Mouse (Mus musculus): ENCODE data around the gene Tecr. TPM values are rescaled to one million over a fixed set of nuclear protein-coding genes. Genes with fewer than 3 reads are reported as not detected.
A peak's percentile ranks its signal among the peaks of the same experiment; 100 is the strongest.

Tecr gene
- polyA plus RNA-seq, 1 experiment from 2014 or later: 468 TPM

DNA sequence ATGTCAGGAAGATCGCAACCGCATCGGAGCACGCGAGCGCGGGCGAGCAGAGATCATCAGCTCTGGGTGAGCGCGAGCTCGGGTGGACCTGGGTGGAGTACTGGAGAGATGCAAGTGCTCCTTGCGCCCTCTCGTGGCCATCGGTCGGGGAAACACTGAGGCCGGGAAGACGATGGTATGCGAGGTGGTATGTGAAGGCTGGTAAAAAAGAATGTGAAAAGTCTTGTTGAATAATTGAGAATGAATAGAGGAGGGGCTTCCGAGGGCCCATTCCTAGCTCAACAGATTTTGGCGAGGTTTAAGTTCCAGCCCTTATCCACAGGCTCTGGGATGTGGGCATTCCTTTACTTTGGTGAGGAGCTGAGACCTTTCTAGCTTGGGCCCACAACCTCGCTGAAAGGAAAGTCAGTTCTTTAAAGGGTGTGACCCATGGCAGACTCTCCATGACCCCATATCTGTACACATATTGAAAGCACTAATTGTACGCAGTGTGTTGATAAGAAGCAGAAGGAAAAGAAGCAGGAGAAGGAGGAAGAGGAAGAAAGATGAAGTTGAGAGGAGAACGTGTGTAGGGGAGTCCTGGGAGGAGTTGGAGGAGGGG, 14.7 kb upstream of the Tecr start:
- peak; percentile 85 for ATAC-seq (replicated peaks; ENCODE audit: low FRiP score)
- Histone ChIP-seq H3K4me3 (ENCODE audit: low read depth, low read length) (peak overlapping the region; percentile 43), H3K9me3 (ENCODE audit: control insufficient read depth, low read length) (no peaks in the 10 kb centered on the region), H3K27ac (ENCODE audit: low read depth, low read length) (0 out of 2 replicates have a peak overlapping the region, but pooled peaks have one; percentile 2), H3K4me2 (peak overlapping the region; percentile 80), H3K27me3 (replicated peaks; ENCODE audit: control insufficient read depth, insufficient read depth, low read length) (no peaks in the 10 kb centered on the region), H3K4me1 (replicated peaks; ENCODE audit: control insufficient read depth, insufficient read depth, low read length) (peaks cover 23% of the 10 kb centered on the region), H3K36me3 (ENCODE audit: control insufficient read depth, insufficient read depth, low read length) (no peaks in the 10 kb centered on the region), H3K9ac (ENCODE audit: low read depth, low read length) (peak overlapping the region; percentile 58)
- peak; percentile 77 for DNase-seq (ENCODE audit: low spot score)
- 6% methylated on average over 23 of the region's 23 CpGs for WGBS

DNA sequence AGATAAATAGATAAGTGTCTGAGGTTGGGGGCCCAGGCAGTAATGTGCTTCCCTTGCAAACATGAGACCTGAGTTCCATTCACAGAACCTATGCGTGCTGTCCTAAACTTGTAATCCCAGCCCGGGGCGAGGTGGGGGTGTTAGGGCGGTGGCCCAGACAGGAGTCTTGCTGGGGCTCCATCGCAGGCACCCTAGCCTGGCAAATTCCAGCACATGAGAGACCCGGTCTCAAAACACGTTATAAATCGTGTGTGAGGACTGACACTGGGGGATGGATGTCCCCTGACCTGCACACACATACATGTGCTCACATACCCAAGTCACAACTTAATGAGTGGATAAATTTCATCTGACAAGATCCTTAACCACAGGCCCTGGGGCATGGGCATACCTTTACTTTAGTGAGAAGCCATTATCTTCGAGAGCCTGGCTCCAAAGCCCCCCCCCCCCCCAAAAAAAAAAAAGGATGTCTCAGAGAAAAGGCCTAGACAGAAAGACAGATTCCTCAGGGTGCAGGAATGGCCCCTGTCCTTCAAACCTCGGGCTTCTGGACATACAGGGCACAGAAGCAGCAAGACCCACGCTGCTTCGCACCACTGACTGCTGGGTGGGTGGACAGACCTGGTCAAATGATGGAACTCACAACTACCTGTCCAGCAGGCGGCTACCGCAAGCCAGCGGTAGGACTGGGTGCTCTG, 14.1 kb upstream of the Tecr start:
- peak overlapping the region; percentile 43 for H3K4me3 ChIP-seq (ENCODE audit: low read depth, low read length)
- ATAC-seq (replicated peaks; ENCODE audit: low FRiP score) (peak; percentile 1; the same call in 1 of the 2 replicates), DNase-seq (ENCODE audit: low spot score) (no peak)
- H3K27me3 ChIP-seq (replicated peaks; ENCODE audit: control insufficient read depth, insufficient read depth, low read length): no peaks in the 10 kb centered on the region
- WGBS: 59% methylated on average over 15 of the region's 15 CpGs
- H3K9ac ChIP-seq (ENCODE audit: low read depth, low read length): peak overlapping the region; percentile 58
- H3K4me2 ChIP-seq: peak overlapping the region; percentile 80
- peaks cover 23% of the 10 kb centered on the region for H3K4me1 ChIP-seq (replicated peaks; ENCODE audit: control insufficient read depth, insufficient read depth, low read length)
- no peaks in the 10 kb centered on the region for H3K9me3 ChIP-seq (ENCODE audit: control insufficient read depth, low read length)
- no peak overlapping the region for H3K27ac ChIP-seq (ENCODE audit: low read depth, low read length)
- no peaks in the 10 kb centered on the region for H3K36me3 ChIP-seq (ENCODE audit: control insufficient read depth, insufficient read depth, low read length)

DNA sequence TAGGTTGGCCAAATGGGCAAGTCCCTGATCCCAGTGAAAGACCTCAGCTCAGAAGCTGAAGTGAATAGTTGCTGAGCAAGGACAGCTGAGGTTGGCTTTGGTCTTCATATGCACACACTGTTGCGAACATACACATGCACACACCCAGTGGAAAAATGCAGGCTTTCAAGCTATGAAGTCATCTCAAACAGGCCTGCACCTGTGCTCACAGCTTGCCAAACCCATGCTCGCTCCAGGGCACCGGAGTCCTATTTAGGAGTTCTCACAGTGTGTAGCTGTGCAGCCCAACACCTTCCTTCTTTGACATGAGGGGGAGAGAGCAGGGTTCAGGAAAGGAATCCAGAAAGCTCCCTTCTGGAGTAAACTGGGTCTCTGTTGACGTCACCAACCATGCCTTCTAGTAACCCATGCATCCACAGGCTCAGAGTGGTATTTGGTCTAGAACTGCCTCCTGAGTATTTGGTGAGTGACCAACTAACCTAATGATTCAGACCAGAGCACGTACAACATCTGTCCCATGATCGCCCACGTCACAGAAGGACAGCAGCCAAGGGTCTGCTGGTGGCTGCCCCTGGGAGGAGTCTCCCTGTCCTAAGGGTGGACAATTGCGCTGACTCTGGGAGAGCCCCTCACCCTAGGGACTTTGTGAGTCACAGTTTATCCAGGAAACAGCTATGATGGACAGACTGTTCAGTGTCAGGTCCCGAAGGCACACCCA, 12.0 kb upstream of the Tecr start:
- H3K4me1 ChIP-seq (replicated peaks; ENCODE audit: control insufficient read depth, insufficient read depth, low read length): peaks cover 19% of the 10 kb centered on the region
- WGBS: 86% methylated on average over 9 of the region's 9 CpGs
- H3K9me3 ChIP-seq (ENCODE audit: control insufficient read depth, low read length): no peaks in the 10 kb centered on the region
- no peak overlapping the region for H3K4me2 ChIP-seq
- ATAC-seq (replicated peaks; ENCODE audit: low FRiP score): no peak
- H3K9ac ChIP-seq (ENCODE audit: low read depth, low read length): no peak overlapping the region
- no peak overlapping the region for H3K27ac ChIP-seq (ENCODE audit: low read depth, low read length)
- no peaks in the 10 kb centered on the region for H3K27me3 ChIP-seq (replicated peaks; ENCODE audit: control insufficient read depth, insufficient read depth, low read length)
- no peak overlapping the region for H3K4me3 ChIP-seq (ENCODE audit: low read depth, low read length)
- H3K36me3 ChIP-seq (ENCODE audit: control insufficient read depth, insufficient read depth, low read length): no peaks in the 10 kb centered on the region
- no peak for DNase-seq (ENCODE audit: low spot score)

DNA sequence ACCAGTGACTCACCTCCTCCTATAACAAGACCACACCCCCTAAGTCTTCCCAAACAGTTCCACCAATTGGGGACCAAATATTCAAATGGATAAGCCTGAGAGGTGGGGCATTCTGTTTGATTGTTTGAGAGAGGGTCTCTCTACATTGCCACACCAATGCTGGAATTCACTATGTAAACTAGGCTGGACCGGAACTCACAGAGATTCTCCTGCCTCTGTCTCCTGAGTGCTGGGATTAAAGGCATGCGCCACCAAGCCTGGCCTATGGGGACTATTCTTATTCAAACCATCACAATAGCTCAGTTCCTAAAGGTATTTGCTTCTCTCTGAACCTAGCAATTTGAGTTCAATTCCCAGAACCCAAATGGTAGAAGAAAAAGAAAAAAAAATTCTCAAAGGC, 10.8 kb upstream of the Tecr start:
- no peak overlapping the region for H3K9ac ChIP-seq (ENCODE audit: low read depth, low read length)
- peaks cover 13% of the 10 kb centered on the region for H3K4me1 ChIP-seq (replicated peaks; ENCODE audit: control insufficient read depth, insufficient read depth, low read length)
- no peak for ATAC-seq (replicated peaks; ENCODE audit: low FRiP score)
- H3K27me3 ChIP-seq (replicated peaks; ENCODE audit: control insufficient read depth, insufficient read depth, low read length): no peaks in the 10 kb centered on the region
- WGBS: 98% methylated on average over 2 of the region's 2 CpGs
- DNase-seq (ENCODE audit: low spot score): no peak
- no peak overlapping the region for H3K27ac ChIP-seq (ENCODE audit: low read depth, low read length)
- H3K4me2 ChIP-seq: no peak overlapping the region
- H3K9me3 ChIP-seq (ENCODE audit: control insufficient read depth, low read length): no peaks in the 10 kb centered on the region
- no peak overlapping the region for H3K4me3 ChIP-seq (ENCODE audit: low read depth, low read length)
- peaks cover 4% of the 10 kb centered on the region; the same call in 1 of the 2 replicates for H3K36me3 ChIP-seq (ENCODE audit: control insufficient read depth, insufficient read depth, low read length)

DNA sequence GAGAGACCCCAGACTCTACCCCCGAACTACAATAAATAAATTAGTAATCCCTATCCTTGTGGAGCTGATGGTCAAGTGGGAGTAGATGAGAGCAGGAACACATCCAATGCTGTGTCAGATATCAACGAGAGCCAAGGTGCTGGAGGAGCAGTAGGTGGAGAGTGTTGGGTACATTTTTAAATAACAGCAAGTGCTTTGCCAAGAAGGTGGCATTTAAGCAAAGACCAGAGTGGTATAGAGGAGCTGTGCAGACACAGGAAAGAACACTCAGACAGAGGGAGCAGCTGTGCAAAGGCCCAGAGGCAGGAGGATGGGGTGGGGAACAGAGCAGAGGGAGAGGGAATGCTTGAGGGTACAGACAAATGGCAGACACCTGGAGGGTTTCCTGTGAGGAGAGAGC, 9.3 kb upstream of the Tecr start:
- Histone ChIP-seq H3K4me3 (ENCODE audit: low read depth, low read length) (no peak overlapping the region), H3K27me3 (replicated peaks; ENCODE audit: control insufficient read depth, insufficient read depth, low read length) (no peaks in the 10 kb centered on the region), H3K9me3 (ENCODE audit: control insufficient read depth, low read length) (no peaks in the 10 kb centered on the region), H3K4me2 (no peak overlapping the region), H3K27ac (ENCODE audit: low read depth, low read length) (no peak overlapping the region), H3K4me1 (replicated peaks; ENCODE audit: control insufficient read depth, insufficient read depth, low read length) (peaks cover 5% of the 10 kb centered on the region; the same call in 1 of the 2 replicates), H3K36me3 (ENCODE audit: control insufficient read depth, insufficient read depth, low read length) (peaks cover 11% of the 10 kb centered on the region; the same call in 1 of the 2 replicates), H3K9ac (ENCODE audit: low read depth, low read length) (no peak overlapping the region)
- DNase-seq (ENCODE audit: low spot score): no peak
- ATAC-seq (replicated peaks; ENCODE audit: low FRiP score): no peak
- 79% methylated on average over 2 of the region's 2 CpGs for WGBS

DNA sequence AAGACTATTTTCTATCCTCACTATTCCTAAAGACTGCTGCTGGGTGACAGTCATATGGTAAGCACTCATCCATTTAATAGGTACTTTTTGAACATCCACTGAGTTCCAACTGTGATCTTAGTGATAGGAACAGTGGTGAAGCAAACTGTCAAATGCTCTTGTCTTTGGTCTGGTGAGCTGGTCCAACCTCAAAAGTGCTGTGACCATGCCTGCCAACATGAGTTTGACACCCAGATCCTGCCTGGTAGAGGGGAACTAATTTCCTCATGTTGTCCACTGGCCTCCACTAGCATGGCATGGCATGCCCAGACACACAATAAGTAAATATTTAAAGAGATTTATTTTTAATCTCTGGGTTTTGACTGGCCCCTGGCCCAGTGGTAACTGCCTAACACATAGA, 8.9 kb upstream of the Tecr start:
- DNase-seq (ENCODE audit: low spot score): no peak
- Histone ChIP-seq H3K9ac (ENCODE audit: low read depth, low read length) (no peak overlapping the region), H3K36me3 (ENCODE audit: control insufficient read depth, insufficient read depth, low read length) (peaks cover 15% of the 10 kb centered on the region; the same call in 1 of the 2 replicates), H3K4me1 (replicated peaks; ENCODE audit: control insufficient read depth, insufficient read depth, low read length) (0 out of 2 replicates have a peak, but pooled peaks cover 1% of the 10 kb centered on the region), H3K27me3 (replicated peaks; ENCODE audit: control insufficient read depth, insufficient read depth, low read length) (no peaks in the 10 kb centered on the region), H3K4me3 (ENCODE audit: low read depth, low read length) (no peak overlapping the region), H3K27ac (ENCODE audit: low read depth, low read length) (no peak overlapping the region), H3K4me2 (no peak overlapping the region), H3K9me3 (ENCODE audit: control insufficient read depth, low read length) (no peaks in the 10 kb centered on the region)
- no peak for ATAC-seq (replicated peaks; ENCODE audit: low FRiP score)

DNA sequence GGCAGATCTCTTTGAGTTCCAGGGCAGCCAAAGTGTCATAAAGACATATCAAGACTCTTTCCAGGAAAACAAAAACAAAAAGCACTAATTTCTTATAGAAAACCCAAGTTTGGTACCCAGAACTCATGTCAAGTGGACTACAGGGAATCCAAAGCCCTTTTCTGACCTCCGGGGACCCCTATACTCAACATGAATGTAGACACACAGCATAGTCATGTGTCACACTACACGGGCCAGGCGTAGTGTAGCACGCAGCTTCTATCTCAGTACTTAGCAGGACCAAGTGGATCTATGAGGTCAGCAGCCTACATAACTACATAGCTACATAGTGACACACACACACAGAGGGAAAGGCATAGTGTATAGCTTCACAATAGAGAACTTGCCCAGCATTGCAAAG, 5.9 kb upstream of the Tecr start:
- Histone ChIP-seq H3K36me3 (ENCODE audit: control insufficient read depth, insufficient read depth, low read length) (peaks cover 31% of the 10 kb centered on the region; the same call in 1 of the 2 replicates), H3K27ac (ENCODE audit: low read depth, low read length) (no peak overlapping the region), H3K4me1 (replicated peaks; ENCODE audit: control insufficient read depth, insufficient read depth, low read length) (peaks cover 13% of the 10 kb centered on the region), H3K27me3 (replicated peaks; ENCODE audit: control insufficient read depth, insufficient read depth, low read length) (no peaks in the 10 kb centered on the region), H3K9ac (ENCODE audit: low read depth, low read length) (no peak overlapping the region), H3K4me3 (ENCODE audit: low read depth, low read length) (no peak overlapping the region), H3K4me2 (no peak overlapping the region), H3K9me3 (ENCODE audit: control insufficient read depth, low read length) (no peaks in the 10 kb centered on the region)
- no peak for DNase-seq (ENCODE audit: low spot score)
- WGBS: 94% methylated on average over 4 of the region's 4 CpGs
- ATAC-seq (replicated peaks; ENCODE audit: low FRiP score): no peak

DNA sequence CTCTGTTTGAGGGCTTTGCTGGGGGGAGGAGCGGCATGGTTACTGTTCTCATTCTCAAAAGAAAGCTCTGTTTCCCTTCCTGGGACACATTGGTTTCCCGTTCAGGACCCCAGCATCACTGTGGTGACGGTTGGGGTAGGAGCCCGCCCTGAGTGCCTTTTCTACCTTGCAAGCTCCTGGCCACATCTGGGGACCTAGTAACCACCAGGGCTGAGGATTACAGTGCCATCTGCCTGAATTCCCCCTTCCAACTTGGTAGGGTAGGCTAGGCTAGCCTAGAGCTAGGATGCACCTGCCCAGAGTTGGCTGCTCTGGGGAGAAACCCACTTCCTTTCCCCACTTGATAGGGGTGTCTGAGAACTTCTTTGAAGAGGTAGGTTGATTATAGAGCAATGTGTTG, 4.2 kb upstream of the Tecr start:
- Histone ChIP-seq H3K9me3 (ENCODE audit: control insufficient read depth, low read length) (no peaks in the 10 kb centered on the region), H3K36me3 (ENCODE audit: control insufficient read depth, insufficient read depth, low read length) (peaks cover 31% of the 10 kb centered on the region; the same call in 1 of the 2 replicates), H3K4me1 (replicated peaks; ENCODE audit: control insufficient read depth, insufficient read depth, low read length) (peaks cover 17% of the 10 kb centered on the region), H3K9ac (ENCODE audit: low read depth, low read length) (no peak overlapping the region), H3K4me2 (no peak overlapping the region), H3K27me3 (replicated peaks; ENCODE audit: control insufficient read depth, insufficient read depth, low read length) (no peaks in the 10 kb centered on the region), H3K27ac (ENCODE audit: low read depth, low read length) (no peak overlapping the region), H3K4me3 (ENCODE audit: low read depth, low read length) (no peak overlapping the region)
- no peak for ATAC-seq (replicated peaks; ENCODE audit: low FRiP score)
- no peak for DNase-seq (ENCODE audit: low spot score)
- 93% methylated on average over 4 of the region's 4 CpGs for WGBS

Data from liver, embryonic 11.5 days (tissue).